Mouse (Mus musculus) neural tube, embryonic 11.5 days (tissue): ENCODE measurements around the gene Ergic1. TPM values are rescaled to one million over a fixed set of nuclear protein-coding genes. Genes with fewer than 3 reads are reported as not detected.

Experiments used
- ATAC-seq: fragments of 200-750 bp; cut with Nextera tagmentation; 2 replicates; pipeline ENCODE4 v1.8.0; 2017; ENCODE audit warnings: moderate number of reproducible peaks, mild to moderate bottlenecking, moderate TSS enrichment, moderate library complexity; ENCODE audit not compliant: insufficient read depth, low FRiP score, low TSS enrichment
- DNase-seq: peaks from one replicate; pipeline ENCODE4 v3.0.0-alpha.2; 2015; ENCODE audit warnings: low spot score
- H3K27ac ChIP-seq: fragments of 300-500 bp; sonication (generic); 2 replicates; pipeline ENCODE4 v1.5.1; 2014; ENCODE audit warnings: low read depth, mild to moderate bottlenecking, low read length
- H3K27me3 ChIP-seq: fragments of 300-500 bp; sonication (generic); 2 replicates; pipeline ENCODE4 v1.6.1; 2014; ENCODE audit warnings: mild to moderate bottlenecking, low read length, mixed read lengths; ENCODE audit not compliant: control insufficient read depth, insufficient read depth
- H3K36me3 ChIP-seq: fragments of 300-500 bp; sonication (generic); 2 replicates; pipeline ENCODE4 v1.6.1; 2014; ENCODE audit warnings: mild to moderate bottlenecking, low read length, moderate library complexity, mixed read lengths; ENCODE audit not compliant: control insufficient read depth, insufficient read depth
- H3K4me1 ChIP-seq: fragments of 300-500 bp; sonication (generic); 2 replicates; pipeline ENCODE4 v1.6.1; 2014; ENCODE audit warnings: low read length, mixed read lengths; ENCODE audit not compliant: control insufficient read depth, insufficient read depth
- H3K4me2 ChIP-seq: fragments of 300-500 bp; sonication (generic); 2 replicates; pipeline ENCODE4 v1.6.1; 2014; ENCODE audit warnings: low read depth, mild to moderate bottlenecking, moderate library complexity
- H3K4me3 ChIP-seq: fragments of 300-500 bp; sonication (generic); 2 replicates; pipeline ENCODE4 v1.5.1; 2014; ENCODE audit warnings: low read depth, low read length
- H3K9ac ChIP-seq: fragments of 300-500 bp; sonication (generic); 2 replicates; pipeline ENCODE4 v1.6.1; 2014; ENCODE audit warnings: mild to moderate bottlenecking, low read length
- H3K9me3 ChIP-seq: fragments of 300-500 bp; sonication (generic); 2 replicates; pipeline ENCODE4 v1.6.1; 2016; ENCODE audit warnings: low read length; ENCODE audit not compliant: control insufficient read depth
- WGBS: fragments of 180-500 bp; shearing (Covaris S2); extraction: QIAGEN DNeasy Blood & Tissue Kit; methylation state at CpG from one replicate; pipeline ENCODE4 v1.1.7; 2014; 5-methylcytosine and 5-hydroxymethylcytosine counted together
- polyA plus RNA-seq: library from polyadenylated mRNA; unstranded; fragments of >200 nt; fragmentation: Nextera tagmentation; extraction: Ambion mirVana; gene quantifications from 2 replicates; pipeline ENCODE4 v1.2.1, GENCODE M21; 2014

Ergic1 gene
- polyA plus RNA-seq, 1 experiment from 2014 or later, result 126 TPM

GRCm38 (mm10) chr17:26675845-26676244, 114.6 kb downstream of the Ergic1 start:
- peaks cover 5% of the 10 kb centered on the region for H3K4me1 ChIP-seq

GRCm38 (mm10) chr17:26676252-26676615, 114.9 kb downstream of the Ergic1 start:
- WGBS, result under 1% methylated on average over 30 of the region's 30 CpGs
- H3K9ac ChIP-seq, result peak overlapping the region; percentile 76
- peak; percentile 91 for DNase-seq
- H3K4me2 ChIP-seq, result peak overlapping the region; percentile 73
- H3K36me3 ChIP-seq, result no peaks in the 10 kb centered on the region
- H3K27ac ChIP-seq, result peak overlapping the region; percentile 53; the same call in 1 of the 2 replicates
- peak overlapping the region; percentile 90 for H3K4me3 ChIP-seq
- peaks cover 5% of the 10 kb centered on the region for H3K4me1 ChIP-seq
- peak; percentile 88 for ATAC-seq
- no peaks in the 10 kb centered on the region for H3K9me3 ChIP-seq
- H3K27me3 ChIP-seq, result no peaks in the 10 kb centered on the region

More at GRCm38 (mm10) chr17:26675845-26676244, 114.6 kb downstream of the Ergic1 start:
- no peaks in the 10 kb centered on the region for H3K27me3 ChIP-seq
- peak overlapping the region; percentile 73 for H3K4me2 ChIP-seq
- DNase-seq (no peak), ATAC-seq (no peak)
- 25% methylated on average over 7 of the region's 7 CpGs for WGBS
- H3K9me3 ChIP-seq, result no peaks in the 10 kb centered on the region
- no peak overlapping the region for H3K27ac ChIP-seq
- peak overlapping the region; percentile 90 for H3K4me3 ChIP-seq
- no peaks in the 10 kb centered on the region for H3K36me3 ChIP-seq
- H3K9ac ChIP-seq, result no peak overlapping the region

- H3K4me1 ChIP-seq, result peaks cover 5% of the 10 kb centered on the region
- ATAC-seq (peak; percentile 72), DNase-seq (no peak)
- no peaks in the 10 kb centered on the region for H3K27me3 ChIP-seq
- H3K9me3 ChIP-seq, result no peaks in the 10 kb centered on the region
- H3K36me3 ChIP-seq, result no peaks in the 10 kb centered on the region
- H3K27ac ChIP-seq, result peak overlapping the region; percentile 53; the same call in 1 of the 2 replicates
- 4% methylated on average over 26 of the region's 26 CpGs for WGBS
- peak overlapping the region; percentile 76 for H3K9ac ChIP-seq
- H3K4me3 ChIP-seq, result peak overlapping the region; percentile 90
- peak overlapping the region; percentile 73 for H3K4me2 ChIP-seq
Observed at GRCm38 (mm10) chr17:26676616-26677376, 115.5 kb downstream of the Ergic1 start.

GRCm38 (mm10) chr17:26677711-26678637, 116.7 kb downstream of the Ergic1 start:
- Histone ChIP-seq H3K36me3 (no peaks in the 10 kb centered on the region), H3K4me1 (peaks cover 5% of the 10 kb centered on the region), H3K4me2 (no peak overlapping the region), H3K27ac (no peak overlapping the region), H3K4me3 (no peak overlapping the region), H3K9me3 (no peaks in the 10 kb centered on the region), H3K27me3 (no peaks in the 10 kb centered on the region), H3K9ac (no peak overlapping the region)
- ATAC-seq (no peak), DNase-seq (no peak)
- WGBS, result 88% methylated on average over 7 of the region's 7 CpGs

GRCm38 (mm10) chr17:26681276-26681675, 120.0 kb downstream of the Ergic1 start:
- peaks cover 5% of the 10 kb centered on the region for H3K4me1 ChIP-seq
- H3K9me3 ChIP-seq, result no peaks in the 10 kb centered on the region
- no peak overlapping the region for H3K27ac ChIP-seq
- no peak overlapping the region for H3K4me2 ChIP-seq
- WGBS, result 92% methylated on average over 6 of the region's 6 CpGs
- H3K36me3 ChIP-seq, result no peaks in the 10 kb centered on the region
- no peak overlapping the region for H3K4me3 ChIP-seq
- no peaks in the 10 kb centered on the region for H3K27me3 ChIP-seq
- H3K9ac ChIP-seq, result no peak overlapping the region
- DNase-seq, result no peak
- no peak for ATAC-seq

GRCm38 (mm10) chr17:26686334-26687000, 125.2 kb downstream of the Ergic1 start:
- ATAC-seq (no peak), DNase-seq (no peak)
- Histone ChIP-seq H3K4me3 (no peak overlapping the region), H3K27me3 (no peaks in the 10 kb centered on the region), H3K4me1 (no peaks in the 10 kb centered on the region), H3K4me2 (no peak overlapping the region), H3K27ac (no peak overlapping the region), H3K36me3 (no peaks in the 10 kb centered on the region), H3K9me3 (no peaks in the 10 kb centered on the region), H3K9ac (no peak overlapping the region)
- 93% methylated on average over 17 of the region's 17 CpGs for WGBS

GRCm38 (mm10) chr17:26688795-26689735, 127.8 kb downstream of the Ergic1 start:
- Histone ChIP-seq H3K9me3 (no peaks in the 10 kb centered on the region), H3K27me3 (no peaks in the 10 kb centered on the region), H3K9ac (no peak overlapping the region), H3K36me3 (no peaks in the 10 kb centered on the region), H3K4me2 (no peak overlapping the region), H3K4me1 (no peaks in the 10 kb centered on the region), H3K27ac (no peak overlapping the region), H3K4me3 (no peak overlapping the region)
- no peak for DNase-seq
- no peak for ATAC-seq
- 89% methylated on average over 8 of the region's 8 CpGs for WGBS

- Histone ChIP-seq H3K4me1 (no peaks in the 10 kb centered on the region), H3K27me3 (no peaks in the 10 kb centered on the region), H3K4me2 (no peak overlapping the region), H3K27ac (no peak overlapping the region), H3K36me3 (no peaks in the 10 kb centered on the region), H3K9me3 (no peaks in the 10 kb centered on the region), H3K4me3 (no peak overlapping the region), H3K9ac (no peak overlapping the region)
- WGBS, result 87% methylated on average over 2 of the region's 2 CpGs
- no peak for ATAC-seq
- no peak for DNase-seq
Observed at GRCm38 (mm10) chr17:26689810-26690209, 128.5 kb downstream of the Ergic1 start.
